Mouse (Mus musculus): ENCODE data around the gene Fhdc1. TPM values are rescaled to one million over a fixed set of nuclear protein-coding genes. Genes with fewer than 3 reads are reported as not detected.

Gene Fhdc1
- 41.8 and 42.3 TPM in 2 replicates for polyA plus RNA-seq (2015; fragmentation: Nextera tagmentation; extraction: Ambion mirVana)

- Histone ChIP-seq H3K4me3 (replicated peaks) (peak within 1 kb of the TSS; percentile 82), H3K9me3 (replicated peaks) (no peaks in the 10 kb centered on the region), H3K27me3 (peaks cover 65% of the 10 kb centered on the region), H3K27ac (replicated peaks) (peak within 1 kb of the TSS; percentile 88), H3K36me3 (replicated peaks) (peaks cover 17% of the 10 kb centered on the region), H3K4me2 (peak within 1 kb of the TSS; percentile 94), H3K9ac (peak within 1 kb of the TSS; percentile 93), H3K4me1 (replicated peaks) (peaks cover 52% of the 10 kb centered on the region)
- WGBS (ENCODE audit: insufficient replicate concordance), result under 1% methylated on average over 82 of the region's 82 CpGs
- ATAC-seq (ENCODE audit: insufficient read depth), result peak; percentile 62
Observed at GRCm38 (mm10) chr3:84480006-84480897, at the start of gene Fhdc1. Gene Fhdc1, minus strand, starts transcription at chr3:84480429.

GRCm38 (mm10) chr3:84529021-84529420 is 48.8 kb upstream of the Fhdc1 start:
- Histone ChIP-seq H3K4me1 (replicated peaks) (no peaks in the 10 kb centered on the region), H3K27ac (replicated peaks) (no peak overlapping the region), H3K36me3 (replicated peaks) (no peaks in the 10 kb centered on the region), H3K27me3 (no peaks in the 10 kb centered on the region), H3K9ac (no peak overlapping the region), H3K4me2 (no peak overlapping the region), H3K4me3 (replicated peaks) (no peak overlapping the region), H3K9me3 (replicated peaks) (no peaks in the 10 kb centered on the region)
- 69% methylated on average over 2 of the region's 2 CpGs for WGBS (ENCODE audit: insufficient replicate concordance)
- no peak for ATAC-seq (ENCODE audit: insufficient read depth)

- 59% methylated on average over 1 of the region's 1 CpGs for whole genome bisulfite sequencing (ENCODE audit: insufficient replicate concordance)
- H3K27ac ChIP-seq (replicated peaks), result no peak overlapping the region
- no peak for ATAC-seq (ENCODE audit: insufficient read depth)
- no peaks in the 10 kb centered on the region for H3K9me3 ChIP-seq (replicated peaks)
- H3K4me3 ChIP-seq (replicated peaks), result no peak overlapping the region
- no peak overlapping the region for H3K9ac ChIP-seq
- no peaks in the 10 kb centered on the region for H3K27me3 ChIP-seq
- H3K4me1 ChIP-seq (replicated peaks), result no peaks in the 10 kb centered on the region
- no peak overlapping the region for H3K4me2 ChIP-seq
- no peaks in the 10 kb centered on the region for H3K36me3 ChIP-seq (replicated peaks)
Observed at GRCm38 (mm10) chr3:84524952-84525351, 44.7 kb upstream of the Fhdc1 start.

GRCm38 (mm10) chr3:84516163-84516562 is 35.9 kb upstream of the Fhdc1 start:
- ATAC-seq (ENCODE audit: insufficient read depth), result no peak
- H3K9me3 ChIP-seq (replicated peaks), result no peaks in the 10 kb centered on the region
- H3K27me3 ChIP-seq, result no peaks in the 10 kb centered on the region
- WGBS (ENCODE audit: insufficient replicate concordance), result 91% methylated on average over 3 of the region's 3 CpGs
- no peak overlapping the region for H3K9ac ChIP-seq
- no peak overlapping the region for H3K4me3 ChIP-seq (replicated peaks)
- peaks cover 5% of the 10 kb centered on the region; the same call in 1 of the 2 replicates for H3K36me3 ChIP-seq (replicated peaks)
- no peak overlapping the region for H3K4me2 ChIP-seq
- no peak overlapping the region for H3K27ac ChIP-seq (replicated peaks)
- H3K4me1 ChIP-seq (replicated peaks), result peaks cover 11% of the 10 kb centered on the region

GRCm38 (mm10) chr3:84512774-84513515 is 32.7 kb upstream of the Fhdc1 start:
- Histone ChIP-seq H3K4me2 (no peak overlapping the region), H3K9me3 (replicated peaks) (no peaks in the 10 kb centered on the region), H3K9ac (no peak overlapping the region), H3K36me3 (replicated peaks) (no peaks in the 10 kb centered on the region), H3K4me1 (replicated peaks) (peaks cover 11% of the 10 kb centered on the region), H3K27ac (replicated peaks) (no peak overlapping the region), H3K27me3 (no peaks in the 10 kb centered on the region), H3K4me3 (replicated peaks) (no peak overlapping the region)
- WGBS (ENCODE audit: insufficient replicate concordance), result 50% methylated on average over 6 of the region's 6 CpGs
- no peak for ATAC-seq (ENCODE audit: insufficient read depth)

GRCm38 (mm10) chr3:84505193-84505592 is 25.0 kb upstream of the Fhdc1 start:
- 38% methylated on average over 4 of the region's 4 CpGs for WGBS (ENCODE audit: insufficient replicate concordance)
- no peak for ATAC-seq (ENCODE audit: insufficient read depth)

GRCm38 (mm10) chr3:84504291-84504690 is 24.1 kb upstream of the Fhdc1 start:
- WGBS (ENCODE audit: insufficient replicate concordance), result 46% methylated on average over 8 of the region's 8 CpGs
- Histone ChIP-seq H3K27ac (replicated peaks) (no peak overlapping the region), H3K27me3 (no peaks in the 10 kb centered on the region), H3K9ac (no peak overlapping the region), H3K4me2 (no peak overlapping the region), H3K4me3 (replicated peaks) (no peak overlapping the region), H3K36me3 (replicated peaks) (no peaks in the 10 kb centered on the region; the same call in 1 of the 2 replicates), H3K4me1 (replicated peaks) (peaks cover 6% of the 10 kb centered on the region), H3K9me3 (replicated peaks) (no peaks in the 10 kb centered on the region)
- no peak for ATAC-seq (ENCODE audit: insufficient read depth)

More at GRCm38 (mm10) chr3:84505193-84505592, 25.0 kb upstream of the Fhdc1 start:
- no peak overlapping the region for H3K4me3 ChIP-seq (replicated peaks)
- H3K4me2 ChIP-seq, result no peak overlapping the region
- no peak overlapping the region for H3K9ac ChIP-seq
- no peaks in the 10 kb centered on the region for H3K27me3 ChIP-seq
- no peaks in the 10 kb centered on the region for H3K9me3 ChIP-seq (replicated peaks)
- H3K36me3 ChIP-seq (replicated peaks), result no peaks in the 10 kb centered on the region; the same call in 1 of the 2 replicates
- no peak overlapping the region for H3K27ac ChIP-seq (replicated peaks)
- H3K4me1 ChIP-seq (replicated peaks), result peaks cover 6% of the 10 kb centered on the region

- Histone ChIP-seq H3K27me3 (no peaks in the 10 kb centered on the region), H3K36me3 (replicated peaks) (peaks cover 3% of the 10 kb centered on the region; the same call in 1 of the 2 replicates), H3K4me3 (replicated peaks) (no peak overlapping the region), H3K4me1 (replicated peaks) (peaks cover 6% of the 10 kb centered on the region), H3K4me2 (no peak overlapping the region), H3K9me3 (replicated peaks) (no peaks in the 10 kb centered on the region), H3K27ac (replicated peaks) (no peak overlapping the region), H3K9ac (no peak overlapping the region)
- WGBS (ENCODE audit: insufficient replicate concordance), result 76% methylated on average over 2 of the region's 2 CpGs
- no peak for ATAC-seq (ENCODE audit: insufficient read depth)
Observed at GRCm38 (mm10) chr3:84502101-84502500, 21.9 kb upstream of the Fhdc1 start.

- peaks cover 3% of the 10 kb centered on the region; the same call in 1 of the 2 replicates for H3K36me3 ChIP-seq (replicated peaks)
- 86% methylated on average over 10 of the region's 10 CpGs for WGBS (ENCODE audit: insufficient replicate concordance)
Observed at GRCm38 (mm10) chr3:84500491-84500890, 20.3 kb upstream of the Fhdc1 start.

GRCm38 (mm10) chr3:84497718-84498117 is 17.5 kb upstream of the Fhdc1 start:
- Histone ChIP-seq H3K27ac (replicated peaks) (no peak overlapping the region), H3K36me3 (replicated peaks) (0 out of 2 replicates have a peak, but pooled peaks cover 3% of the 10 kb centered on the region), H3K4me2 (no peak overlapping the region), H3K27me3 (no peaks in the 10 kb centered on the region), H3K4me3 (replicated peaks) (no peak overlapping the region), H3K9me3 (replicated peaks) (no peaks in the 10 kb centered on the region), H3K4me1 (replicated peaks) (no peaks in the 10 kb centered on the region; the same call in 1 of the 2 replicates), H3K9ac (no peak overlapping the region)
- no peak; the same call in 1 of the 2 replicates for ATAC-seq (ENCODE audit: insufficient read depth)
- WGBS (ENCODE audit: insufficient replicate concordance), result 77% methylated on average over 11 of the region's 11 CpGs

More at GRCm38 (mm10) chr3:84500491-84500890, 20.3 kb upstream of the Fhdc1 start:
- Histone ChIP-seq H3K27me3 (no peaks in the 10 kb centered on the region), H3K4me3 (replicated peaks) (no peak overlapping the region), H3K9ac (no peak overlapping the region), H3K4me1 (replicated peaks) (peaks cover 6% of the 10 kb centered on the region), H3K9me3 (replicated peaks) (no peaks in the 10 kb centered on the region), H3K27ac (replicated peaks) (no peak overlapping the region), H3K4me2 (no peak overlapping the region)
- no peak for ATAC-seq (ENCODE audit: insufficient read depth)

- 77% methylated on average over 8 of the region's 8 CpGs for WGBS (ENCODE audit: insufficient replicate concordance)
- no peak overlapping the region for H3K4me2 ChIP-seq
- 0 out of 2 replicates have a peak, but pooled peaks cover 3% of the 10 kb centered on the region for H3K36me3 ChIP-seq (replicated peaks)
- no peak overlapping the region for H3K27ac ChIP-seq (replicated peaks)
- no peaks in the 10 kb centered on the region for H3K27me3 ChIP-seq
- H3K9me3 ChIP-seq (replicated peaks), result no peaks in the 10 kb centered on the region
- ATAC-seq (ENCODE audit: insufficient read depth), result no peak
- H3K4me1 ChIP-seq (replicated peaks), result no peaks in the 10 kb centered on the region; the same call in 1 of the 2 replicates
- no peak overlapping the region for H3K4me3 ChIP-seq (replicated peaks)
- no peak overlapping the region for H3K9ac ChIP-seq
Observed at GRCm38 (mm10) chr3:84492657-84493056, 12.4 kb upstream of the Fhdc1 start.

Data from liver, embryonic 15.5 days (tissue).